Mouse (Mus musculus): Measurements from ENCODE around the gene Gm47791. TPM values are rescaled to one million over a fixed set of nuclear protein-coding genes. Genes with fewer than 3 reads are reported as not detected.

Gene Gm47791
- polyA plus RNA-seq, 2 experiments, result not detected

GRCm38 (mm10) chr1:82803608-82804007, 32.6 kb upstream of the Gm47791 start:
- WGBS (ENCODE audit: insufficient replicate concordance), result 53% methylated on average over 7 of the region's 7 CpGs
- Histone ChIP-seq H3K27ac (no peak overlapping the region; the same call in 1 of the 2 replicates), H3K4me2 (ENCODE audit: low read depth) (no peak overlapping the region), H3K4me1 (replicated peaks; ENCODE audit: control insufficient read depth in 2 of 2, insufficient read depth in 2 of 2, low read length in 1 of 2) (peaks cover 5 to 8% of the 10 kb centered on the region in 2 experiments; a peak in 3 of 4 replicates), H3K9ac (replicated peaks) (no peak overlapping the region), H3K27me3 (ENCODE audit: control insufficient read depth, insufficient read depth, low read length) (no peaks in the 10 kb centered on the region), H3K36me3 (replicated peaks; ENCODE audit: control insufficient read depth, insufficient read depth, low read depth) (no peaks in the 10 kb centered on the region), H3K9me3 (ENCODE audit: control insufficient read depth, low read length) (no peaks in the 10 kb centered on the region), H3K4me3 (ENCODE audit: insufficient read depth in 1 of 2, low read depth in 2 of 2, low read length in 2 of 2) (no peak overlapping the region)
- ATAC-seq (ENCODE audit: insufficient read depth), result peak; percentile 80
- DNase-seq (ENCODE audit: low read depth in 3 of 3, low spot score in 3 of 3), result peak in 2 of 3 experiments; percentile 56 to 62
- peak; percentile 96 for TF ChIP-seq CTCF (IDR thresholded peaks at IDR 0.05; ENCODE audit: low read depth)
- TF ChIP-seq EP300 (IDR thresholded peaks at IDR 0.05; ENCODE audit: low read depth), result no peak

- 68% methylated on average over 12 of the region's 12 CpGs for WGBS (ENCODE audit: insufficient replicate concordance)
- no peak for TF ChIP-seq CTCF (IDR thresholded peaks at IDR 0.05; ENCODE audit: low read depth)
- Histone ChIP-seq H3K9ac (replicated peaks) (no peak overlapping the region), H3K27ac (no peak overlapping the region), H3K4me2 (ENCODE audit: low read depth) (no peak overlapping the region), H3K4me3 (ENCODE audit: insufficient read depth in 1 of 2, low read depth in 2 of 2, low read length in 2 of 2) (no peak overlapping the region), H3K4me1 (replicated peaks; ENCODE audit: control insufficient read depth in 2 of 2, insufficient read depth in 2 of 2, low read length in 1 of 2) (peaks cover 11 to 13% of the 10 kb centered on the region in 2 experiments), H3K9me3 (ENCODE audit: control insufficient read depth, low read length) (no peaks in the 10 kb centered on the region), H3K36me3 (replicated peaks; ENCODE audit: control insufficient read depth, insufficient read depth, low read depth) (no peaks in the 10 kb centered on the region), H3K27me3 (ENCODE audit: control insufficient read depth, insufficient read depth, low read length) (no peaks in the 10 kb centered on the region)
- ATAC-seq (ENCODE audit: insufficient read depth) (no peak), DNase-seq (ENCODE audit: low read depth in 3 of 3, low spot score in 3 of 3) (no peak)
These were observed 30.2 kb upstream of the Gm47791 start for GRCm38 (mm10) chr1:82801105-82801783.

- 62% methylated on average over 4 of the region's 4 CpGs for WGBS (ENCODE audit: insufficient replicate concordance)
- TF ChIP-seq EP300 (IDR thresholded peaks at IDR 0.05; ENCODE audit: low read depth) (no peak), CTCF (IDR thresholded peaks at IDR 0.05; ENCODE audit: low read depth) (no peak)
- Histone ChIP-seq H3K4me2 (ENCODE audit: low read depth) (no peak overlapping the region), H3K9me3 (ENCODE audit: control insufficient read depth, low read length) (no peaks in the 10 kb centered on the region), H3K27ac (no peak overlapping the region), H3K9ac (replicated peaks) (no peak overlapping the region), H3K4me1 (replicated peaks; ENCODE audit: control insufficient read depth in 2 of 2, insufficient read depth in 2 of 2, low read length in 1 of 2) (peaks cover 7 to 20% of the 10 kb centered on the region in 2 experiments), H3K27me3 (ENCODE audit: control insufficient read depth, insufficient read depth, low read length) (no peaks in the 10 kb centered on the region), H3K4me3 (ENCODE audit: insufficient read depth in 1 of 2, low read depth in 2 of 2, low read length in 2 of 2) (no peak overlapping the region), H3K36me3 (replicated peaks; ENCODE audit: control insufficient read depth, insufficient read depth, low read depth) (no peaks in the 10 kb centered on the region)
- DNase-seq (ENCODE audit: low read depth in 3 of 3, low spot score in 3 of 3) (no peak), ATAC-seq (ENCODE audit: insufficient read depth) (no peak)
These were observed 27.9 kb upstream of the Gm47791 start for GRCm38 (mm10) chr1:82798922-82799321.

- WGBS (ENCODE audit: insufficient replicate concordance), result 19% methylated on average over 5 of the region's 5 CpGs
- Histone ChIP-seq H3K4me3 (ENCODE audit: insufficient read depth in 1 of 2, low read depth in 2 of 2, low read length in 2 of 2) (no peak overlapping the region), H3K9me3 (ENCODE audit: control insufficient read depth, low read length) (no peaks in the 10 kb centered on the region), H3K36me3 (replicated peaks; ENCODE audit: control insufficient read depth, insufficient read depth, low read depth) (no peaks in the 10 kb centered on the region), H3K9ac (replicated peaks) (no peak overlapping the region), H3K27ac (no peak overlapping the region), H3K4me1 (replicated peaks; ENCODE audit: control insufficient read depth in 2 of 2, insufficient read depth in 2 of 2, low read length in 1 of 2) (peaks cover 5 to 19% of the 10 kb centered on the region in 2 experiments), H3K4me2 (ENCODE audit: low read depth) (no peak overlapping the region), H3K27me3 (ENCODE audit: control insufficient read depth, insufficient read depth, low read length) (no peaks in the 10 kb centered on the region)
- TF ChIP-seq EP300 (IDR thresholded peaks at IDR 0.05; ENCODE audit: low read depth) (no peak), CTCF (IDR thresholded peaks at IDR 0.05; ENCODE audit: low read depth) (no peak)
- DNase-seq (ENCODE audit: low read depth in 3 of 3, low spot score in 3 of 3), result no peak
- peak; percentile 7; the same call in 1 of the 2 replicates for ATAC-seq (ENCODE audit: insufficient read depth)
These were observed 27.3 kb upstream of the Gm47791 start for GRCm38 (mm10) chr1:82798304-82798703.

GRCm38 (mm10) chr1:82797088-82797487, 26.0 kb upstream of the Gm47791 start:
- Histone ChIP-seq H3K36me3 (replicated peaks; ENCODE audit: control insufficient read depth, insufficient read depth, low read depth) (no peaks in the 10 kb centered on the region), H3K4me2 (ENCODE audit: low read depth) (no peak overlapping the region), H3K9ac (replicated peaks) (no peak overlapping the region), H3K27ac (no peak overlapping the region), H3K27me3 (ENCODE audit: control insufficient read depth, insufficient read depth, low read length) (no peaks in the 10 kb centered on the region), H3K4me3 (ENCODE audit: insufficient read depth in 1 of 2, low read depth in 2 of 2, low read length in 2 of 2) (no peak overlapping the region), H3K4me1 (replicated peaks; ENCODE audit: control insufficient read depth in 2 of 2, insufficient read depth in 2 of 2, low read length in 1 of 2) (peaks cover 9 to 23% of the 10 kb centered on the region in 2 experiments), H3K9me3 (ENCODE audit: control insufficient read depth, low read length) (no peaks in the 10 kb centered on the region)
- DNase-seq (ENCODE audit: low read depth in 3 of 3, low spot score in 3 of 3) (no peak), ATAC-seq (ENCODE audit: insufficient read depth) (peak; percentile 61; the same call in 1 of the 2 replicates)
- TF ChIP-seq CTCF (IDR thresholded peaks at IDR 0.05; ENCODE audit: low read depth) (no peak), EP300 (IDR thresholded peaks at IDR 0.05; ENCODE audit: low read depth) (no peak)
- WGBS (ENCODE audit: insufficient replicate concordance), result 48% methylated on average over 4 of the region's 4 CpGs

All from liver, embryonic 14.5 days (tissue).